Mouse (Mus musculus): ENCODE results near the gene Sim1.

Gene Sim1

DNA sequence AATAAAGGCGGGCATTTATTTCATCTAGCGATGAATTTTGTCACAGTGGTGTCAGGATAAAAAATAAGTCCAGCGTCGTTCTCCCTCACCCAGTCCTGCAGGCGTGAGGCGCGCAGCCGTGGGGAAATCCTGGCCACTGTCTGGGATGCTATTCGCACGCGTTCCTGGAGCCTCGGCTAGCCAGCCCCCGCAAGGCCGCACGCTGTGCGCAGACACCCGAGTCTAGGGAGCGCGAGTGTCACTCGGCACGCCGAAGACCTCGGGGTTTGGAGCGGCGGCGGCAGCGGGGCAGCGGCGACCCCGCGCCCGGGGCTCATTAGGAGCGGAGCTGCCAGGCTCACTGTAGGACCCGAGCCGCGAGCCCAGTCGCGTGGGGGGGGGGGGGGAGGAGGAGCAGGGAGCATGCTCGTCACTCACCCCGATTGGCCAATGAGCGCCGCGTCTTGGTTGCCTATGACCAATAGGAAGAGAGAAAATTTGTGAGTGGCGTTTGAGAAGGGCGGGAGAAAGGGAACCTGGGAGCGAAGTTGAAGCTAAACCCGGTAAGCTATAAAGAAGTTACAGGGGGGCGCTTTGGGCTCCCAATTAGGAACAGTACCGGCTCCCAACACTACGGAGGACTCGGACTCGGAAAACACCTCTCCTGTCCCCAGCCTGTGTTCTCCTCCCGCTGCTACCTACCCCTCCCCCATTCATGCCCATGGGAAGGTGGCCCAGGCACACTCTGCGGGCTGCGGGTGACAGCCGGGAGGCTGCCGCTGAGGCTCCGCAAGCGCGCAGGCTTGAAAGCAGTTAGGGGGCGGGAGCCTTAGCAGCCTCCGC, at the start of gene Sim1:
Gene Sim1, plus strand, starts transcription at position 585 of the 822 bp plus-strand sequence.
- DNase-seq (ENCODE audit: low read depth, low spot score), result no peak

DNA sequence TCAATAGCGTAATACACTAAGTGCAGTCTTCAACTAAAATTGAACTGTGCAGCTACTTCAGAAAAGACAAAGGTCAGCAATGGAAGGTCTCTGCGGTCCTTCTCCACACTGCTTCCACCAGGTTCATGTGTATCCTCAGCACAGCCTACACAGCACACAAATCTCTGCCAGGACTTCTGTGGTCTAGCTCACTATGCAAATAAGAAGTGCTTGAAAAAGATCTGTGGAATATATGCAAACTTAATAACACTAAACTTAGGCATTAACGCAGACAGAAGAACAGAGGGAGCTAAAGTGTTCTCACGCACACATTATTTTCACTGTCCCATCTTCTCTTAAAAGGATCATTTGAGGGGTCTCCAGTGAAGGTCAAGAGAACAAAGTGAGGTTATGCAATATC, 26.4 kb upstream of the Sim1 start:
- no peak for DNase-seq (ENCODE audit: low read depth, low spot score)

GRCm38 (mm10) chr10:50876952-50877351, 17.6 kb upstream of the Sim1 start:
- DNase-seq (ENCODE audit: low read depth, low spot score), result no peak

DNA sequence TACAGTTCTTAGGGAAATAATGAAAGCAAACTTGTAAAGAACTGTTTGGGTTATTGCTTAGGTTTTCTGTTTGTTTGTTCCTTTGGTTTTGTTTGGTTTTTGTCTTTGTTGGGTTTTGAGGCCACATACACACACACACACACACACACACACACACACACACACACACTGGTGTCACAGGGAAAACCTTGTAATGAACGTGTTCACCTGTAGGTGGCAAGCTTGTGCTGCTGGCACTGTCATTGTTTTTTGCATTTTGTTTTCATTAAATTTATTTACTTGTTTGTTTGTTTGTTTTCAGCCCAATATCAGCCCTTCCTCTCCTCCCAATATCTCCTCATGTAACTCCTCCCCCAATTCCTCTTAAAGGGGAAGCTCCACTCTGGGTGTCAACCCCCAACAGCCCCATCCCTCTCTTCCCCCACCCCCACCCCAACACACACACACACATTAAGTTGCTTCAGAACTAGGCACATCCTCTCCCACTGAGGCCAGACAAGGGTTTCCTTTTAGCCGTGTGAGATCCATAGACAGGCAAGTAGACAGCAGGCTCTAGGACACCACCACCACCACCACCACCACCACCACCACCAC, 13.0 kb upstream of the Sim1 start:
- no peak for DNase-seq (ENCODE audit: low read depth, low spot score)

GRCm38 (mm10) chr10:50882366-50882765, 12.2 kb upstream of the Sim1 start:
- no peak for DNase-seq (ENCODE audit: low read depth, low spot score)

DNA sequence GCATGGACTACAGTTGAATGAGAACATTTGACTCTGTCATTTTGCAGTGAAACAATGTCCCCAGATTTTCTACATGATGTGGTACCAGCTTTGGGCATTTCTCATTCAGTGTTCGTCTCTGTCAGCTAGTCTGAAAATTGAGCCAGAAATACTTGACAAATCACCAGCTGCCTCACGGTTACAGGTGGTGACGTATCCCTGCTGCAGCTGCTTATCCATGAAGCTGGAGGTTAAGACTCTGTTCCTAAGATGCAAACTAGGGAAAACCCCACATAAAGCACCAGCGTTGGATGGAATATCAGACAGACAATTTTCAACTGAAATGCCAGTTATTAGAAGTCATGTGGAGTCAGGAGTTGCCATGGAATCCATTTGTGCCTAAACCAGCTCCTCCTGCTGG, 8.2 kb upstream of the Sim1 start:
- DNase-seq (ENCODE audit: low read depth, low spot score), result no peak

GRCm38 (mm10) chr10:50890621-50891020, 3.9 kb upstream of the Sim1 start:
- DNase-seq (ENCODE audit: low read depth, low spot score), result no peak

GRCm38 (mm10) chr10:50891876-50892711, 2.5 kb upstream of the Sim1 start:
- no peak for DNase-seq (ENCODE audit: low read depth, low spot score)

GRCm38 (mm10) chr10:50892751-50893320, 1.7 kb upstream of the Sim1 start:
- DNase-seq (ENCODE audit: low read depth, low spot score), result no peak

GRCm38 (mm10) chr10:50893546-50893945, 1.0 kb upstream of the Sim1 start:
- DNase-seq (ENCODE audit: low read depth, low spot score), result no peak

- no peak for DNase-seq (ENCODE audit: low read depth, low spot score)
Observed at GRCm38 (mm10) chr10:50895091-50895790, 687 bp downstream of the Sim1 start.

DNA sequence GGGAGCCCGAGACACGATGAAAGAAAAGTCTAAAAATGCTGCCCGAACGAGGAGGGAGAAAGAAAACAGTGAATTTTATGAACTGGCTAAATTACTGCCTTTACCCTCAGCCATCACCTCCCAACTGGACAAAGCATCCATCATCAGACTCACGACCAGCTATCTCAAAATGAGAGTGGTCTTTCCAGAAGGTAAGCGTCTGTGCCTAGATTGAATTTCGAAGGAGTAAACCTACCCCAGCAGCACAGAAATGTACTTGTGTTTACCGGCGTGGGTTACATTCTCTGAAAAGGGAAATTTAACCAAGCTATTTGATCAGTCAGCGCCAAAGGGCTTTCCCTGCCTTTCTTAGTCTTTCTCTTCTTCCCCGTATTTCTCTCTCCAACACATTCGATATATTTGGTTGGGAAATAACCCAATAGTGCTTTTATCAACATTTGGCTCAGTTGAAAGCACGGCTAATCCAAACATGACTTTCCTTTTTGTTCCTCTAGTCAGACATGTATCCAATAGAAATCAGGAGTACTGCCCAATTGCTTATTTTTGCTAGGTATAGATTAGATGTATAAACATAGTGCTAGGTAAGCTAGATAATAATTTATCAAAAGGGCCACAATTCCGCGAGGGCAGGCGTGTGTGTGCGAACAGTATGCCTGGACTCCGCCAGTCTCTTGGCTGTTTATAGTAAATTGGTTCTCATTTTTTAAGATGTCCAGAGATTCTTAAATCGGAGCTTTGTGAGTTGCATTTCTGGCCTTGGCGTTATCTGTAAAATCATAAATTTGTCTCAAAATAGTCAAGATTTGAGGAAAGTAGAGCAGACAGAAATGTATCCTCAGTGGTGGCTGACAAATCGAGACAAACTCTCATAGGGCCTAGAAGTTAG, 1.6 kb downstream of the Sim1 start:
- no peak for DNase-seq (ENCODE audit: low read depth, low spot score)

GRCm38 (mm10) chr10:50896767-50897390, 2.3 kb downstream of the Sim1 start:
- no peak for DNase-seq (ENCODE audit: low read depth, low spot score)

- no peak for DNase-seq (ENCODE audit: low read depth, low spot score)
Observed at GRCm38 (mm10) chr10:50897530-50898471, 3.2 kb downstream of the Sim1 start.

DNA sequence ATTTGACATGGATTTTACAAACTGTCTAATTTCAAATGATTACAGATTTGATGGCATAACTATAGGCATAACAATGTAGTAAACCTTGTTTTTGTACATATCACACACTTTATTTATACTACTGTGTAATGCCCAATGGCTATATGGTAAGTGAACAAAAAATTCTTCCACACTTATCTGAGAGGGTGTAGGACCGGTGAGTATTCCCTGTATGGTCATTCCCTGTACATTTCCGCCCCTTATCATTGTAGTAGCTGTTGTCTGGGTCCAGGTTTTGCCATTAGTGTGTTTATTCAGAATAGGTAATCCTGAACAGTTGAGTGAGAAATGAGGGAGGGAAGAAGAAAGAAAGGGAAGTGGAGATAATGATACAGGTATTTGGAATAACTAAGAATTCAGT, 4.1 kb downstream of the Sim1 start:
- no peak for DNase-seq (ENCODE audit: low read depth, low spot score)

- DNase-seq (ENCODE audit: low read depth, low spot score), result no peak
Observed at GRCm38 (mm10) chr10:50899846-50900745, 5.5 kb downstream of the Sim1 start.

- no peak for DNase-seq (ENCODE audit: low read depth, low spot score)
Observed at GRCm38 (mm10) chr10:50900746-50901600, 6.4 kb downstream of the Sim1 start.

Data from c-Kit-negative CD71-positive TER-119-positive erythroid progenitor cells, embryonic 14.5 days (primary cell).